ENCODE assay signal across 8 mouse cellular contexts in genomic region chr3:51727968-51728367, GRCm38 (mm10).
DNase-seq lines count a peak whose midpoint lies in the region; ATAC-seq and TF ChIP-seq lines count a peak whose summit lies in the region.

No protein-coding gene starts in this region.

- WGBS in intestine, embryonic 16.5 days, result 24% methylated on average over 8 of the region's 8 CpGs
- 52% methylated on average over 8 of the region's 8 CpGs for WGBS in neural tube, embryonic 13.5 days

- no peak for ATAC-seq in megakaryocyte, adult 5-6 weeks (ENCODE audit: poor library complexity, severe bottlenecking)
- ATAC-seq in intestine, embryonic 16.5 days, result peak; percentile 43; the same call in 1 of the 2 replicates
- ATAC-seq in neural tube, embryonic 13.5 days (ENCODE audit: low read depth), result no peak

- H3K4me2 ChIP-seq in intestine, embryonic 16.5 days (ENCODE audit: low read depth, low read length), result no peak overlapping the region
- H3K4me2 ChIP-seq in neural tube, embryonic 13.5 days, result no peak overlapping the region

- no peak for DNase-seq in gastrocnemius, adult 2 months
- no peak for DNase-seq in gastrocnemius, adult 18-20 months (ENCODE audit: low spot score)
- no peak for DNase-seq in T-cell, adult 2 months (ENCODE audit: low spot score)
- DNase-seq in adrenal gland, adult 2 months, result no peak

- no peak overlapping the region for H3K9ac ChIP-seq in intestine, embryonic 16.5 days (ENCODE audit: low read depth, low read length)
- no peak overlapping the region for H3K9ac ChIP-seq in neural tube, embryonic 13.5 days

- no peak for TF ChIP-seq CTCF in gastrocnemius, adult 2 months (IDR thresholded peaks at IDR 0.05)

- H3K27me3 ChIP-seq in megakaryocyte, embryonic 14.5 days (replicated peaks), result no peaks in the 10 kb centered on the region
- H3K27me3 ChIP-seq in intestine, embryonic 16.5 days (replicated peaks; ENCODE audit: control insufficient read depth, insufficient read depth, low read length), result no peaks in the 10 kb centered on the region
- H3K27me3 ChIP-seq in neural tube, embryonic 13.5 days, result no peaks in the 10 kb centered on the region

- H3K9me3 ChIP-seq in megakaryocyte, embryonic 14.5 days, result no peaks in the 10 kb centered on the region
- H3K9me3 ChIP-seq in intestine, embryonic 16.5 days (ENCODE audit: control insufficient read depth, low read length), result no peaks in the 10 kb centered on the region
- no peaks in the 10 kb centered on the region for H3K9me3 ChIP-seq in neural tube, embryonic 13.5 days

- H3K4me1 ChIP-seq in megakaryocyte, embryonic 14.5 days, result peaks cover 100% of the 10 kb centered on the region
- H3K4me1 ChIP-seq in intestine, embryonic 16.5 days (ENCODE audit: control insufficient read depth, insufficient read depth, low read length), result peaks cover 14% of the 10 kb centered on the region
- peaks cover 58% of the 10 kb centered on the region for H3K4me1 ChIP-seq in neural tube, embryonic 13.5 days (replicated peaks)

- intact Hi-C loops in gastrocnemius, adult 2 months (cut with DNase I), result no loop called here

- H3K36me3 ChIP-seq in megakaryocyte, embryonic 14.5 days (replicated peaks; ENCODE audit: low read length), result peaks cover 21% of the 10 kb centered on the region
- H3K36me3 ChIP-seq in intestine, embryonic 16.5 days (ENCODE audit: control insufficient read depth, insufficient read depth, low read length), result no peaks in the 10 kb centered on the region
- no peaks in the 10 kb centered on the region for H3K36me3 ChIP-seq in neural tube, embryonic 13.5 days

- H3K4me3 ChIP-seq in gastrocnemius, adult 2 months, result peak overlapping the region; percentile 40
- peak overlapping the region; percentile 83 for H3K4me3 ChIP-seq in megakaryocyte, embryonic 14.5 days (replicated peaks)
- H3K4me3 ChIP-seq in intestine, embryonic 16.5 days (ENCODE audit: low read length), result no peak overlapping the region
- no peak overlapping the region for H3K4me3 ChIP-seq in neural tube, embryonic 13.5 days

- peak overlapping the region; percentile 53 for H3K27ac ChIP-seq in gastrocnemius, adult 2 months
- peak overlapping the region; percentile 7; the same call in 1 of the 2 replicates for H3K27ac ChIP-seq in intestine, embryonic 16.5 days (ENCODE audit: low read length)
- H3K27ac ChIP-seq in neural tube, embryonic 13.5 days (replicated peaks), result peak overlapping the region; percentile 68

Comparison
In these comparisons a context has a peak if more than half of its experiments do, and no peak if none do; other contexts are left out.
1. H3K27ac ChIP-seq: peak in every context shown above with its lines; median percentile 68 in neural tube, embryonic 13.5 days; 53 in gastrocnemius, adult 2 months; 7 in intestine, embryonic 16.5 days.
2. H3K4me3 ChIP-seq: peak in gastrocnemius, adult 2 months (single experiment) and megakaryocyte, embryonic 14.5 days (single experiment); none in intestine, embryonic 16.5 days (single experiment) and neural tube, embryonic 13.5 days (single experiment).